Mouse (Mus musculus) small intestine, adult 2 months (tissue): ENCODE results near the gene Igsf9.

Experiments
- CTCF ChIP-seq: fragments of 200-500 bp; IDR thresholded peaks from 2 replicates; pipeline ENCODE4 v1.5.1; 2012; ENCODE audit warnings: low read depth, mild to moderate bottlenecking, control low read depth, inconsistent platforms, low read length, moderate library complexity, mixed read lengths; ENCODE audit not compliant: insufficient replicate concordance, insufficient read length; ENCODE audit errors: extremely low read depth
- POLR2A ChIP-seq: fragments of 200-500 bp; IDR thresholded peaks from 2 replicates; pipeline ENCODE4 v1.6.1; 2012; ENCODE audit warnings: low read depth, mild to moderate bottlenecking, control low read depth, inconsistent platforms, low read length, moderate library complexity

- TF ChIP-seq POLR2A: no peak
- no peak for TF ChIP-seq CTCF
Observed at GRCm38 (mm10) chr1:172463387-172464333, 17.9 kb upstream of the Igsf9 start.
